Mouse (Mus musculus) hindbrain, embryonic 14.5 days (tissue): ENCODE measurements at regions not wholly inside any gene's neighbourhood (a gene's known extent, or its start where the extent isn't known, plus 50 kb on each side); places are given as distances from the start of the nearest gene placed in this dataset.

Experiments
- ATAC-seq: fragments of 200-750 bp; cut with Nextera tagmentation; 2 replicates; pipeline ENCODE4 v1.8.0; 2017; ENCODE audit warnings: moderate number of reproducible peaks, mild to moderate bottlenecking, moderate TSS enrichment, moderate library complexity; ENCODE audit not compliant: low FRiP score
- DNase-seq: peaks from one replicate; pipeline ENCODE4 v3.0.0-alpha.2; 2015; ENCODE audit warnings: low spot score
- H3K27ac ChIP-seq: fragments of 300-500 bp; sonication (generic); 2 replicates; pipeline ENCODE4 v1.5.1; 2014; ENCODE audit warnings: mild to moderate bottlenecking, moderate library complexity
- H3K27me3 ChIP-seq: fragments of 300-500 bp; sonication (generic); 2 replicates; pipeline ENCODE4 v1.6.1; 2014; ENCODE audit warnings: mild to moderate bottlenecking, low read length, mixed read lengths; ENCODE audit not compliant: control insufficient read depth, insufficient read depth
- H3K36me3 ChIP-seq: fragments of 300-500 bp; sonication (generic); replicated peaks from 2 replicates; pipeline ENCODE4 v1.6.1; 2014; ENCODE audit not compliant: control insufficient read depth, insufficient read depth
- H3K4me1 ChIP-seq: fragments of 300-500 bp; sonication (generic); replicated peaks from 2 replicates; pipeline ENCODE4 v1.6.1; 2014; ENCODE audit warnings: antibody characterized with exemption, low read length, mixed read lengths; ENCODE audit not compliant: control insufficient read depth, insufficient read depth
- H3K4me2 ChIP-seq: fragments of 300-500 bp; sonication (generic); replicated peaks from 2 replicates; pipeline ENCODE4 v1.6.1; 2014; ENCODE audit warnings: mild to moderate bottlenecking, moderate library complexity
- H3K4me3 ChIP-seq: fragments of 300-500 bp; sonication (generic); replicated peaks from 2 replicates; pipeline ENCODE4 v1.5.1; 2014; ENCODE audit warnings: mild to moderate bottlenecking, low read length
- H3K9ac ChIP-seq: fragments of 300-500 bp; sonication (generic); 2 replicates; pipeline ENCODE4 v1.6.1; 2014
- H3K9me3 ChIP-seq: fragments of 300-500 bp; sonication (generic); 2 replicates; pipeline ENCODE4 v1.6.1; 2016; ENCODE audit warnings: low read length; ENCODE audit not compliant: control insufficient read depth
- WGBS: fragments of 180-500 bp; shearing (Covaris S2); extraction: QIAGEN DNeasy Blood & Tissue Kit; methylation state at CpG from one replicate; pipeline ENCODE4 v1.1.7; 2014; 5-methylcytosine and 5-hydroxymethylcytosine counted together

DNA sequence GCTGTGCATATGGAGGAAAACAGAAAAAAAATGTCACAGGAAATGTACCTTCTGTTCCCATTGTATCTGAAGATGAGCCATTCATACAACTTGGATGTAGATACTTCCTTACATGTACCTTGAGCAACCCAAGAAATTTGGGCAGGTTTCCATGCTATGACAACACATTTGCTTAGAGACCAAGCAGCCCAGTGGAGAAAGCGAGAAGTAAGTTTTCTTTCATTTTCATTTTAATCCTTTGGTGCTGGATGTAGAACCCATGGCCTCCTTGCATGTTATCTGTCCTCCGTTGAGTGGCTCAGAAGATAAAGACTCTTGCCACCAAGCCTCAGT, 174.3 kb downstream of the Plk2 start:
- no peaks in the 10 kb centered on the region for H3K9me3 ChIP-seq
- no peak overlapping the region for H3K27ac ChIP-seq
- no peak for ATAC-seq
- no peaks in the 10 kb centered on the region for H3K27me3 ChIP-seq
- no peaks in the 10 kb centered on the region for H3K36me3 ChIP-seq
- peaks cover 6% of the 10 kb centered on the region for H3K4me1 ChIP-seq
- H3K9ac ChIP-seq = no peak overlapping the region
- DNase-seq = no peak
- H3K4me3 ChIP-seq = no peak overlapping the region
- no peak overlapping the region for H3K4me2 ChIP-seq
- WGBS = 92% methylated on average over 2 of the region's 2 CpGs

DNA sequence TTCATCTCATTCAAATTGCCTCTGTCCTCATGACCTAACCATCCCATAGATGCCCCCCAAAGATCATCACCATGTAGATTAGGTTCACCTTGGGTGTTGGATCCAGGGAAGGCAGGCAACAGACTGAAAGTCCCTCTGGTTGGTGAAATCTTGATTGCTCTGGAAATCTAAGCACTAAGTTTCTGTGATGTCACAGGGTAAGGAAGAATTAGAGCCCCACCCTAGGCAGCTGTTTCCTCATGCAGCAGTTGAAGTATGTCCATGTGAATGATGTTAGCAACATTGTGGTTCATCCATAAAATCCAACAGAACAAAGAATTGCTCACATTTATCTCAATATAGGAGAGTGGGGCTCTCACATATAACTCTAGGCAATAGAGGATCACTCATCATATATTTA, 175.5 kb downstream of the Plk2 start:
- H3K4me2 ChIP-seq = no peak overlapping the region
- H3K4me1 ChIP-seq = peaks cover 18% of the 10 kb centered on the region
- no peaks in the 10 kb centered on the region for H3K36me3 ChIP-seq
- H3K9ac ChIP-seq = no peak overlapping the region
- ATAC-seq = no peak
- H3K9me3 ChIP-seq = no peaks in the 10 kb centered on the region
- H3K4me3 ChIP-seq = no peak overlapping the region
- no peaks in the 10 kb centered on the region for H3K27me3 ChIP-seq
- no peak overlapping the region for H3K27ac ChIP-seq
- DNase-seq = no peak

DNA sequence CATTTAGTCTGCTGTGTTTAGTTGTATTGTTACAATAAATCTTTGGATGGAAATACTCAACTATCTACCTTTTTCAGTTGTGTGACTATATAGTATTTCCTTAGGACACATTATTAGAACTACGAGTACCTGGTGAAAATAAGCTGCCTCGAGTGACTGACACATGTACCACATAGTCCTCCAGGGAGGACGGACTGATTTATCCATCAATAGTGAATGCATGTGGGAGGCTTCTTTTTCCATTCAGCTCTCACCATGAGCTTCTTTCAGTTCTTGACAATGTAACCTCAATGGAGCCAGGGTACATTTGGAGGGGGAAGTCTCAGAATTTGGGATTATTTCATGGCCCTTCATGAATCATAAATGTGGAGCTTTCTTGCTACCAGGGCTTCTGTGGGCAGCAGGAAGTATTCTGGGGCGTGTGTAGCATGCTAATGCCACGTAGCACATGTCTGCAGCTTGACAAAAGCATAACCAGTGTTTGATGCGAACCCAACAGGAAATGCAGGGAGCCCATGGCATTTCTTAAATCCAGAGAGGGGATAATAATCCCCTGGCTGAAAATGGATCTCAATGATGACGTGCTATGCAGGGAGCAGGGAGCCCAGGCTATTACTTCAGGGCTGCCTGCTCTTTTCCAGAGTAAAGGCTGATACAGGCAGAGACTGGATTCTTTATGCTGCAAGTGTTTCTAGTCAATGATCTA, 178.7 kb downstream of the Plk2 start:
- Histone ChIP-seq H3K9me3 (no peaks in the 10 kb centered on the region), H3K27ac (peak overlapping the region; percentile 77), H3K4me1 (peaks cover 20% of the 10 kb centered on the region), H3K4me3 (no peak overlapping the region), H3K9ac (0 out of 2 replicates have a peak overlapping the region, but pooled peaks have one; percentile 11), H3K4me2 (no peak overlapping the region), H3K27me3 (no peaks in the 10 kb centered on the region), H3K36me3 (no peaks in the 10 kb centered on the region)
- DNase-seq (peak; percentile 60), ATAC-seq (peak; percentile 48; the same call in 1 of the 2 replicates)
- WGBS = 44% methylated on average over 7 of the region's 7 CpGs

DNA sequence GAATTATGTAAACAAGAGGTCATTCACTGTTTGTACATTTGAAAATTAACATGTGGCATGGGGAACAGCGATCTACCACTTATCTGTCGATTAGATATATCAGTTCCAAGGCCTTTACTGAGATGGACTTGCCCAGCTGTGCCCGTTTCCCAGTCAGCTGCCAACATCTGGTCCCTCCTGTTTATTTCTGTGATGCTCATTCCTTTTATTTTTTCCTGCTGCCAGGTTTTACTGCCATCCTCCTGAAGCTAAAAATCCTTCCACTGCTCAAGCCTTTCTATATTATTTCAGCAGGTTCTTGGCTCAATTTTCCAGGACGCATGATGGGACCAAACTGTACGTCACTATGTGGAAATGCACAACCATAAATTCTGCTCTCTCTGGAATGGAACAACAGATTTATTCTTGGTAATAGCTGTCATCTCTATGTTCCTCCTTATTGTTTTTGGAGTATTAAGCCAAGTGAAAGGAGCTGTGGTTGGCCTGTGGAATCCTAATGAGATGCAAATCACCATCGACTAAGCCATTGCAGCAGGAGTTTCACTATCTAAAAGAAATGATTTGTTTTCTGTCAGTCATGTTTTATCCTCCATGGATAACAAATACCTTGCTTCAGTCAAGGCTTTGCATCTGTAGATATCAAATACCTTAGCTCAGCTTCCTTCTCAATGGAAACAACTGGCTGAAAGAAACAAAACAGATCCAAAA, 180.1 kb downstream of the Plk2 start:
- H3K4me1 ChIP-seq = peaks cover 20% of the 10 kb centered on the region
- peak overlapping the region; percentile 77 for H3K27ac ChIP-seq
- H3K4me3 ChIP-seq = no peak overlapping the region
- ATAC-seq (peak; percentile 48; the same call in 1 of the 2 replicates), DNase-seq (peak; percentile 57)
- H3K9me3 ChIP-seq = no peaks in the 10 kb centered on the region
- H3K4me2 ChIP-seq = no peak overlapping the region
- H3K36me3 ChIP-seq = no peaks in the 10 kb centered on the region
- no peak overlapping the region for H3K9ac ChIP-seq
- WGBS = 47% methylated on average over 6 of the region's 6 CpGs
- no peaks in the 10 kb centered on the region for H3K27me3 ChIP-seq

DNA sequence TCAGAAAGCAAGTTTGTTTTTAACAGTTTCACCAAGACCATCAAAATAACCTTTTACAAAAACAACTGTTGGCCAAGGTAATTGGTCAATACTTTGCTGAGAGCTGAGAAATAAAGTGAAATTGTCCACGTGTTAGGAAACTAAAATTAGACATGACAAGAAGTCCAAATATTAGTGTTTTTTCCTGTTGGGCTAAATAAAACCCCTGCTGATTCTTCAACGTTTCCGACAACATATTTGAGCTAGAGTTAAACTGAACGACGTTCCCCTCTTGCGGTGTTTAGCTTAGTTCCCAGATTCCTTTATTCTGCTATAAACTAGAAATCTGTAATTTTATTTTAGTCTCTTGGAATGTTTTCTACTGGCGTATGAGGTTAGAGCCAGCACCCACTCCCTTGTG, 183.3 kb downstream of the Plk2 start:
- H3K9me3 ChIP-seq = no peaks in the 10 kb centered on the region
- no peak overlapping the region for H3K4me3 ChIP-seq
- H3K4me1 ChIP-seq = peaks cover 20% of the 10 kb centered on the region
- H3K9ac ChIP-seq = no peak overlapping the region
- H3K36me3 ChIP-seq = no peaks in the 10 kb centered on the region
- no peaks in the 10 kb centered on the region for H3K27me3 ChIP-seq
- no peak overlapping the region for H3K27ac ChIP-seq
- ATAC-seq (no peak), DNase-seq (no peak)
- H3K4me2 ChIP-seq = no peak overlapping the region
- 76% methylated on average over 7 of the region's 7 CpGs for WGBS

DNA sequence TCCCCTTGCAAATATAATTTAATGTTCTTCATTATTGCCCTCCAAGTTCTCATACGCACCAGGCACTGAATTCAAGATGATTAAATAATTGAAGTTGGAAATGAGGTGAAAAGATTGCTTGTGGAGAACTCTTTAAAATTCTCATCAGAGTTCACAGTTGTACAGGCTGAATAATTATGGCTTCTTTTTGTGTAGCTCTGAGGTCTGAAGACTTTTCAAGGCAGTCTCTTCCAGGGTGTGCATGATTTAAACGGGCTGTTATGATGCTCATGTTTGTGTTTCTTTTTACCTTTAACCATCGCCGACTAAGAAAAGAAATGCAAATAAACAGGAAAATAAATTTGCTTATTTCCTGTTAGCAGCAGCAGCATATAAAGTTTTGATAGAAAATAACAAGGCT, 185.3 kb downstream of the Plk2 start:
- no peak overlapping the region for H3K9ac ChIP-seq
- WGBS = 75% methylated on average over 4 of the region's 4 CpGs
- no peaks in the 10 kb centered on the region for H3K36me3 ChIP-seq
- ATAC-seq (no peak), DNase-seq (no peak)
- H3K4me1 ChIP-seq = peaks cover 4% of the 10 kb centered on the region
- H3K27me3 ChIP-seq = no peaks in the 10 kb centered on the region
- no peak overlapping the region for H3K4me2 ChIP-seq
- H3K9me3 ChIP-seq = no peaks in the 10 kb centered on the region
- H3K27ac ChIP-seq = no peak overlapping the region
- no peak overlapping the region for H3K4me3 ChIP-seq

DNA sequence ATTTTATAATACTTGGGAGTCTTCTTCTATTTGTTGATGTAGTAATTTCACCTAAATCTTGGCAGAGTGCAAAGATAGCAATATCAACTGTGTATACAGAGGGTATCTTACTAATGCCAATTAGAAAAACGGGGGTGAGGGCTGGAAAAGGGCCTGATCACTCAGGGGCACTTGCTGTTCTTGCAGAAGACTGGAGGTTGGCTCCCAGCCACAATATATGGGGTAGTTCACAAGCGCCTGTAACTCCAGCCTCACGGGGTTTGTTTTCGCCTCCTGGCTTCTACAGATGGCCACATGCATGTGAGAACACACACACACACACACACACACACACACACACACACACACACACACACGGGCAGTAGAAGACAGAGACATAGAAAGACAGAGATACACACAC, 185.7 kb downstream of the Plk2 start:
- Histone ChIP-seq H3K4me1 (peaks cover under 1% of the 10 kb centered on the region; the same call in 1 of the 2 replicates), H3K27me3 (no peaks in the 10 kb centered on the region), H3K9ac (no peak overlapping the region), H3K9me3 (no peaks in the 10 kb centered on the region), H3K4me3 (no peak overlapping the region), H3K36me3 (no peaks in the 10 kb centered on the region), H3K27ac (no peak overlapping the region), H3K4me2 (no peak overlapping the region)
- ATAC-seq (no peak), DNase-seq (no peak)
- WGBS = 70% methylated on average over 5 of the region's 5 CpGs

DNA sequence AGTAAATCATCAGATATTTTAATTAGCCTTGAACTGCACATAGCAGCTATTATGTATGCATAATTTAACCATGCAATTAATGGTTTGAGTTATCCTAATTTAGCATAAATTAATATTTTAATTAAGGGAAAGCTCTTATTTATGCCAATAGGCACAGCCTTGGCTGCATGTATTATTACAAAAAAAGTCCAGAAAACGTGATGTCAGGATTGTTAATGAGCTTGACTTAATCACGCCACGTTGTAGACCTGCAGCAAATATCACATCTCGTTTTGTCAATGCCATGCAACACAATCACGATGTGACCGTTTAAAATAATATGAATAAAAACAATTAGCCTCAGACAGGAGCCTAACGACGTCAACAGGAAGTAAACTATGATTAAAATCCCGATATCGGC, 189.9 kb downstream of the Plk2 start:
- Histone ChIP-seq H3K27ac (no peak overlapping the region), H3K4me2 (no peak overlapping the region), H3K4me1 (no peaks in the 10 kb centered on the region), H3K4me3 (no peak overlapping the region), H3K9ac (no peak overlapping the region), H3K9me3 (no peaks in the 10 kb centered on the region), H3K27me3 (no peaks in the 10 kb centered on the region), H3K36me3 (no peaks in the 10 kb centered on the region)
- ATAC-seq (no peak), DNase-seq (no peak)
- 60% methylated on average over 10 of the region's 10 CpGs for whole genome bisulfite sequencing

DNA sequence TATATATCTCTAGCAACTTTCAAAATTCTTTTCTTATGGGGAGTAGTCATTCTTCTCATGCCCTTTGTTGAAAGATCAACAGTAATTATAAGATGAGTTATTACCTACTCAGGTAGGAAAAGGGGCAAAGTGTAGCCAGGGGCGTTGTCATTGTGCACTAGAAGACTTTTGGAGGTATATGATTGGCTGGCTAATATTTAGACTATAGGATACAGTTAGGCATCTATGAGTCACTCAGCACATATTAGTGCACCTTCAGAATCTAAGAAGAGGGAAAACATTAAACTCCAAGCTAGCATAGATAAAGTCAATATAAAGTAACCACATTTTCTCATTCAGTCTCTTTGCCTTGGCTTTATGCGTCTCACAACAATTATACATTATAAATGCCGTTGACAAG, 199.8 kb downstream of the Plk2 start:
- no peaks in the 10 kb centered on the region for H3K27me3 ChIP-seq
- no peak for ATAC-seq
- H3K27ac ChIP-seq = no peak overlapping the region
- H3K4me3 ChIP-seq = no peak overlapping the region
- no peak overlapping the region for H3K4me2 ChIP-seq
- no peaks in the 10 kb centered on the region for H3K4me1 ChIP-seq
- H3K9me3 ChIP-seq = no peaks in the 10 kb centered on the region
- no peaks in the 10 kb centered on the region for H3K36me3 ChIP-seq
- H3K9ac ChIP-seq = no peak overlapping the region
- WGBS = 89% methylated on average over 3 of the region's 3 CpGs
- no peak for DNase-seq
